Mouse (Mus musculus): ENCODE data around the gene Iqgap3.

Gene Iqgap3

GRCm38 (mm10) chr3:88149510-88149974 is 67.8 kb downstream of the Iqgap3 start:
- peak; percentile 32 for DNase-seq (ENCODE audit: low read depth)

GRCm38 (mm10) chr3:88150061-88150998 is 68.6 kb downstream of the Iqgap3 start:
- DNase-seq (ENCODE audit: low read depth) = peak; percentile 29

- DNase-seq (ENCODE audit: low read depth) = peak; percentile 83
Observed at GRCm38 (mm10) chr3:88150999-88151364, 69.2 kb downstream of the Iqgap3 start.

- peak; percentile 43 for DNase-seq (ENCODE audit: low read depth)
Observed at GRCm38 (mm10) chr3:88152056-88152455, 70.3 kb downstream of the Iqgap3 start.

GRCm38 (mm10) chr3:88153290-88154011 is 71.7 kb downstream of the Iqgap3 start:
- peak; percentile 26 for DNase-seq (ENCODE audit: low read depth)

- DNase-seq (ENCODE audit: low read depth) = no peak
Observed at GRCm38 (mm10) chr3:88154236-88154635, 72.5 kb downstream of the Iqgap3 start.

- DNase-seq (ENCODE audit: low read depth) = no peak
Observed at GRCm38 (mm10) chr3:88156817-88157216, 75.0 kb downstream of the Iqgap3 start.

- peak; percentile 66 for DNase-seq (ENCODE audit: low read depth)
Observed at GRCm38 (mm10) chr3:88157771-88158597, 76.2 kb downstream of the Iqgap3 start.

GRCm38 (mm10) chr3:88158991-88159390 is 77.2 kb downstream of the Iqgap3 start:
- DNase-seq (ENCODE audit: low read depth) = no peak

- no peak for DNase-seq (ENCODE audit: low read depth)
Observed at GRCm38 (mm10) chr3:88160856-88161255, 79.1 kb downstream of the Iqgap3 start.

GRCm38 (mm10) chr3:88162259-88162658 is 80.5 kb downstream of the Iqgap3 start:
- no peak for DNase-seq (ENCODE audit: low read depth)

- no peak for DNase-seq (ENCODE audit: low read depth)
Observed at GRCm38 (mm10) chr3:88162811-88163210, 81.0 kb downstream of the Iqgap3 start.

GRCm38 (mm10) chr3:88163847-88164246 is 82.1 kb downstream of the Iqgap3 start:
- DNase-seq (ENCODE audit: low read depth) = no peak

- DNase-seq (ENCODE audit: low read depth) = no peak
Observed at GRCm38 (mm10) chr3:88164263-88164662, 82.5 kb downstream of the Iqgap3 start.

GRCm38 (mm10) chr3:88166056-88166455 is 84.3 kb downstream of the Iqgap3 start:
- DNase-seq (ENCODE audit: low read depth) = no peak

- DNase-seq (ENCODE audit: low read depth) = no peak
Observed at GRCm38 (mm10) chr3:88170361-88170760, 88.6 kb downstream of the Iqgap3 start.
